Mouse (Mus musculus) thymus, adult 2 months (tissue): Measurements from ENCODE around the gene Plekha6.

Experiments used
- CTCF ChIP-seq: fragments of 200-500 bp; IDR thresholded peaks from 2 replicates; pipeline ENCODE4 v1.5.1; 2012; ENCODE audit warnings: mild to moderate bottlenecking, control low read depth, low read length, moderate library complexity, borderline replicate concordance; ENCODE audit not compliant: control insufficient read depth, poor library complexity, insufficient read depth; ENCODE audit errors: extremely low read depth
- POLR2A ChIP-seq: fragments of 200-500 bp; IDR thresholded peaks from 2 replicates; pipeline ENCODE4 v1.6.1; 2012; ENCODE audit warnings: mild to moderate bottlenecking, low read length, control low read depth, moderate library complexity; ENCODE audit not compliant: control insufficient read depth, poor library complexity, insufficient read depth; ENCODE audit errors: extremely low read depth

GRCm38 (mm10) chr1:133235909-133236308 is 71.9 kb downstream of the Plekha6 start:
- TF ChIP-seq CTCF (no peak), POLR2A (no peak)
